Mouse (Mus musculus) spleen, adult 12 weeks (tissue): Measurements from ENCODE around the gene Rimbp2.

Experiments used
- DNase-seq: peaks from one replicate; pipeline ENCODE4 v3.0.0; 2022; ENCODE audit warnings: low spot score

Rimbp2 gene

GRCm38 (mm10) chr5:128932776-128933175 is 20.5 kb downstream of the Rimbp2 start:
- no peak for DNase-seq

- DNase-seq: no peak
These were observed 28.2 kb downstream of the Rimbp2 start for GRCm38 (mm10) chr5:128925073-128925472.

- DNase-seq: no peak
These were observed 33.2 kb downstream of the Rimbp2 start for GRCm38 (mm10) chr5:128920112-128920511.

- no peak for DNase-seq
These were observed 35.9 kb downstream of the Rimbp2 start for GRCm38 (mm10) chr5:128917116-128917959.

- DNase-seq: no peak
These were observed 39.5 kb downstream of the Rimbp2 start for GRCm38 (mm10) chr5:128913820-128914219.

- no peak for DNase-seq
These were observed 40.9 kb downstream of the Rimbp2 start for GRCm38 (mm10) chr5:128912374-128912773.

GRCm38 (mm10) chr5:128911593-128911992 is 41.7 kb downstream of the Rimbp2 start:
- no peak for DNase-seq

- DNase-seq: no peak
These were observed 49.2 kb downstream of the Rimbp2 start for GRCm38 (mm10) chr5:128904113-128904512.

GRCm38 (mm10) chr5:128903120-128903519 is 50.2 kb downstream of the Rimbp2 start:
- DNase-seq: no peak

GRCm38 (mm10) chr5:128899971-128900370 is 53.3 kb downstream of the Rimbp2 start:
- no peak for DNase-seq

- no peak for DNase-seq
These were observed 58.4 kb downstream of the Rimbp2 start for GRCm38 (mm10) chr5:128894921-128895320.

- DNase-seq: no peak
These were observed 65.7 kb downstream of the Rimbp2 start for GRCm38 (mm10) chr5:128887546-128887945.

- DNase-seq: no peak
These were observed 69.0 kb downstream of the Rimbp2 start for GRCm38 (mm10) chr5:128884320-128884719.

GRCm38 (mm10) chr5:128879092-128879491 is 74.2 kb downstream of the Rimbp2 start:
- no peak for DNase-seq

GRCm38 (mm10) chr5:128877425-128878035 is 75.8 kb downstream of the Rimbp2 start:
- no peak for DNase-seq

GRCm38 (mm10) chr5:128871706-128872105 is 81.6 kb downstream of the Rimbp2 start:
- DNase-seq: no peak

GRCm38 (mm10) chr5:128866811-128867210 is 86.5 kb downstream of the Rimbp2 start:
- DNase-seq: no peak

GRCm38 (mm10) chr5:128866291-128866690 is 87.0 kb downstream of the Rimbp2 start:
- DNase-seq: no peak

- no peak for DNase-seq
These were observed 89.8 kb downstream of the Rimbp2 start for GRCm38 (mm10) chr5:128863497-128863896.

GRCm38 (mm10) chr5:128860907-128861306 is 92.4 kb downstream of the Rimbp2 start:
- no peak for DNase-seq

- DNase-seq: no peak
These were observed 100.5 kb downstream of the Rimbp2 start for GRCm38 (mm10) chr5:128852791-128853190.

GRCm38 (mm10) chr5:128847806-128848205 is 105.5 kb downstream of the Rimbp2 start:
- no peak for DNase-seq

- DNase-seq: no peak
These were observed 106.7 kb downstream of the Rimbp2 start for GRCm38 (mm10) chr5:128846433-128847040.
